Mouse (Mus musculus) hindlimb bud, embryonic 11.5 days (tissue): Measurements from ENCODE around the gene Kat14.

ENCODE experiments used
- DNase-seq: peaks from one replicate; pipeline ENCODE4 v3.0.0-alpha.2; 2012; ENCODE audit warnings: low read depth, low spot score; ENCODE audit errors: extremely low spot score

The Kat14 gene

DNA sequence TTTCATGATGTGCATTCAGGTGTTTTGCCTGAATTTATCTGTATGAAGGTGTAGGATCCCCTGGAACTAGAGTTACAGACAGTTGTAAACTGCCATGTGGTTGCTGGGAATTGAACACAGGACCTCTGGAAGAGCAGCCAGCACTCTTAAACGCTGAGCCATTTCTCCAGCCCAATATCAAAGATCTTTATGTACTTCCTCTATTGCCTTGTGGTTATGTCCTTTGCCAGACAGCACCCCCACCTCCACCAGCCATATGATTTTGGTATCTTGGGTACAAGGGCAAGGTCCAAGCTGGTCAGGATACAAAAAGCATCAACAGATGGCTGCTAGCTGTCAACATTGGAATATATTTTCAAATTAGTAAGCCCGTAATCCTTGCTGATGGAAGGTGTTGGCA, 81.6 kb downstream of the Kat14 start:
- no peak for DNase-seq

DNA sequence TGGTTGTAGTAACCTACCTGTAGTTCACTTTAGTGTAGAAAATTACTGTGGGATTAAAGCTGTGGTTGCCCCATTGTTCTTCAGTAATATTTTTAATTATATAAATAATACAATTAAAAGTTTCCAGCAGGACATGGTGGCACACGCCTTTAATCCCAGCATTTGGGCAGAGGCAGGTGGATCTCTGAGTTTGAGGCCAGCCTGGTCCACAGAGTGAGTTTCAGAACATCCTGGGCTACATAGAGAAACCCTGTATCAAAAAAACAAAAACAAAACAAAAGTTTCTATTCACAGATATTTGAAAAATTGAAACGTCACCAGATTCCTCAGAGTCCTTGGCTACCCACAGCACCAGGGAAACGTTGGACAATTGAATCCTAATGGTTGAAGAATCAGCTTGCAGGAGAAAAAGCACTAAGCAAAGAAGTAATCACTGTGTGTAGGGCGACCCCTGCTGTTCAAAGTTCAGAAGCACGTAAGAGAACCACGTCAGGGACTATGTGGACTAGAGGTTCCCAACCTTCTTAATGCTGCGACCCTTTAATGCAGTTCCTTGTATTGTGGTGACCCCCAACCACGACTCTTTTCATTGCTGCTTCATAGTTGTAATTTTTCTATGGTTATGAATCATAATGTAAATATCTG, 83.7 kb downstream of the Kat14 start:
- DNase-seq: peak; percentile 70
